ENCODE assay signal across 26 mouse cellular contexts in the genomic region with DNA sequence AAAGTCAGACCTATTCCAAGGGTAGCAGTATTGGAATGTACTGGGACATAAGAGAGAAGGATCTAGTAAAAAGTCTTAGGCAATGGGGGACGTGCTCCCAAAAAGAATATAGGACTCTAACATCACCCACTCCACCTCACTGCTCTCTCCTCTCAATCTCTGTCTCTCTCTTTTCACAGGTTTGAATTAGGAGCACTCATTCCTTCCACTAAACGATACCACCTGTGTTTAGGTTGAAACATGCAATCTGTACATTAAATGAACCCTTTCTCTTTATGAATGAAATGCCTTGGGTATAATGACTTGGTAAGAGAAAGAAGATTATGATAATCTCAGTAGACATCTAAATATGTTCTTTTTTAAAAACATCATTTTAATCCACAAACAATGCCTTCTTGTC.
"Had no signal": no experiment of that assay in that cellular context is flagged by ENCODE, and none has a peak within 500 bp of the region (broad histone marks: within the 10 kb centered on the region; RNA-seq: fewer than 3 reads in every experiment).

No protein-coding gene starts in this region.

- H3K27me3 ChIP-seq: heart, embryonic 13.5 days; heart, embryonic 15.5 days; hindbrain, embryonic 13.5 days; hindbrain, embryonic 15.5 days; intestine, embryonic 15.5 days; liver, embryonic 13.5 days; liver, embryonic 15.5 days had no signal

- H3K4me1 ChIP-seq: heart, embryonic 13.5 days; heart, embryonic 15.5 days; hindbrain, embryonic 15.5 days; intestine, embryonic 15.5 days; liver, embryonic 13.5 days; liver, embryonic 15.5 days had no signal

- H3K9me3 ChIP-seq: heart, embryonic 13.5 days; heart, embryonic 15.5 days; hindbrain, embryonic 13.5 days; hindbrain, embryonic 15.5 days; intestine, embryonic 15.5 days; liver, embryonic 13.5 days; liver, embryonic 15.5 days had no signal

- H3K36me3 ChIP-seq: heart, embryonic 13.5 days; heart, embryonic 15.5 days; hindbrain, embryonic 13.5 days; hindbrain, embryonic 15.5 days; intestine, embryonic 15.5 days; liver, embryonic 13.5 days; liver, embryonic 15.5 days had no signal

- H3K9ac ChIP-seq: forebrain, postnatal 0 days; heart, embryonic 13.5 days; heart, embryonic 15.5 days; hindbrain, embryonic 13.5 days; hindbrain, embryonic 15.5 days; intestine, embryonic 15.5 days; liver, embryonic 13.5 days; liver, embryonic 15.5 days had no signal

- H3K4me2 ChIP-seq: heart, embryonic 11.5 days; heart, embryonic 13.5 days; heart, embryonic 15.5 days; hindbrain, embryonic 13.5 days; hindbrain, embryonic 15.5 days; intestine, embryonic 15.5 days; liver, embryonic 11.5 days; liver, embryonic 13.5 days; liver, embryonic 15.5 days had no signal

- DNase-seq: forebrain, postnatal 0 days; gastrocnemius, adult 2 months; gastrocnemius, postnatal 14 days; gastrocnemius, postnatal 36 days; heart, adult 11 months; heart, adult 2 months; heart, postnatal 14 days; kidney, adult 18-20 months; kidney, adult 8-10 months; kidney, postnatal 10 days; kidney, postnatal 25 days; kidney, postnatal 4 days; liver; liver, embryonic 13.5 days had no signal

- ATAC-seq: forebrain, postnatal 0 days; inflammation-experienced regulatory T-cells, adult 6 months; intestine, embryonic 15.5 days; intestine, postnatal 0 days had no signal

- H3K4me3 ChIP-seq: gastrocnemius, adult 2 months; heart, adult 2 months; heart, embryonic 13.5 days; heart, embryonic 15.5 days; hindbrain, embryonic 13.5 days; hindbrain, embryonic 15.5 days; intestine, embryonic 15.5 days; layer of hippocampus, adult 2 months; left cerebral cortex, adult 2 months; liver, embryonic 13.5 days; liver, embryonic 15.5 days had no signal

- H3K27ac ChIP-seq: gastrocnemius, adult 2 months; heart, adult 2 months; heart, embryonic 13.5 days; heart, embryonic 15.5 days; hindbrain, embryonic 13.5 days; hindbrain, embryonic 15.5 days; intestine, embryonic 15.5 days; layer of hippocampus, adult 2 months; left cerebral cortex, adult 2 months; liver, embryonic 13.5 days; liver, embryonic 15.5 days had no signal
